Mouse (Mus musculus) embryonic fibroblast, embryonic 13.5 days (primary cell): ENCODE measurements around the gene Pygb.

Experiments used
- CTCF ChIP-seq: IDR thresholded peaks from 2 replicates; pipeline ENCODE4 v1.5.1; 2011; ENCODE audit warnings: mild to moderate bottlenecking, control low read depth, low read length, moderate library complexity, borderline replicate concordance; ENCODE audit not compliant: insufficient read depth
- POLR2A ChIP-seq: IDR thresholded peaks from 2 replicates; pipeline ENCODE4 v1.6.1; 2011; ENCODE audit warnings: low read depth, mild to moderate bottlenecking, control low read depth, low read length, moderate library complexity

- TF ChIP-seq POLR2A (no peak), CTCF (no peak)
Observed at GRCm38 (mm10) chr2:150772466-150773119, 13.9 kb upstream of the Pygb start.
